Comparison of ENCODE assay signal across 21 mouse cellular contexts in the genomic region with DNA sequence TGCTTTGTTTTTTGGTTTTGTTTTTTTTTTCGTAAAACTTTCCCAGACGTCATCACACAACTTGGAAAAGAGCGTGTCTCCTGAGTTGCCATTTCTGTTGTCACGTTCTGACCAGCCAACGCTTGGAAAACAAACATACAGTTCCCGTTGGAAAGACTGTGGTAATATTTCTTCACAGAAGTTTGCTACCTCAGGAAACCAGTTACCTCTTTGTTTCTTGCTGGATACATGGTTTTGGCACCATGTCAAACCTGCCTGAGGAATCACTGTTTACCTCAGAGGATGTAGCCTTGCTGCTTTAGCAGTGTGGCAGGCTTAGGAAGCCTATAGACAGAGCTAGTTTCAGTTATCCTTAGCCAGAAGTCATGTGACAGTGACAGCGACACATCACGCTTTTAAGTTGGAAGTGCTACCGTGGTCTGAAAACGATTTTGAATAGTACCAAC. TPM values are rescaled to one million over a fixed set of nuclear protein-coding genes. Genes with fewer than 3 reads are reported as not detected.
DNase-seq lines count a peak whose midpoint lies in the region; ATAC-seq and TF ChIP-seq lines count a peak whose summit lies in the region.
"Had no signal": no experiment of that assay in that cellular context is flagged by ENCODE, and none has a peak within 500 bp of the region (broad histone marks: within the 10 kb centered on the region; RNA-seq: fewer than 3 reads in every experiment).

No protein-coding gene starts in this region.

- intact Hi-C loops in gastrocnemius, adult 2 months (cut with DNase I): no loop called here
- intact Hi-C loops in gastrocnemius, postnatal 36 days (cut with DNase I): no loop called here
- intact Hi-C loops in heart, postnatal 36 days (cut with DNase I): loop anchor here (5.0 kb wide), 1 partner anchor 46 kb away; no protein-coding TSS in a partner anchor

- DNase-seq in gastrocnemius, adult 2 months: no peak
- DNase-seq in gastrocnemius, postnatal 36 days: no peak
- no peak for DNase-seq in heart, postnatal 36 days
- peak; percentile 56 for DNase-seq in kidney, postnatal 14 days
- DNase-seq: adrenal gland, adult 2 months; cerebellum, postnatal 14 days; embryo, embryonic 11 days; gastrocnemius, postnatal 14 days; right cerebral cortex, adult 18-20 months; thymus, postnatal 36 days had no signal

- H3K4me2 ChIP-seq in heart, embryonic 16.5 days (ENCODE audit: low read depth, low read length): no peak overlapping the region
- no peak overlapping the region for H3K4me2 ChIP-seq in kidney, embryonic 14.5 days (replicated peaks; ENCODE audit: low read depth, low read length)
- no peak overlapping the region for H3K4me2 ChIP-seq in midbrain, embryonic 16.5 days (ENCODE audit: low read length)
- H3K4me2 ChIP-seq in midbrain, embryonic 15.5 days: no peak overlapping the region
- H3K4me2 ChIP-seq: embryonic facial prominence, embryonic 15.5 days; hindbrain, embryonic 12.5 days; limb, embryonic 15.5 days had no signal

- peaks cover 13% of the 10 kb centered on the region for H3K4me1 ChIP-seq in heart, embryonic 16.5 days (ENCODE audit: control insufficient read depth, insufficient read depth, low read length)
- peaks cover 9% of the 10 kb centered on the region; the same call in 1 of the 2 replicates for H3K4me1 ChIP-seq in kidney, embryonic 14.5 days (ENCODE audit: control insufficient read depth, insufficient read depth, low read length)
- no peaks in the 10 kb centered on the region for H3K4me1 ChIP-seq in midbrain, embryonic 16.5 days (ENCODE audit: control insufficient read depth, insufficient read depth, low read length)
- no peaks in the 10 kb centered on the region for H3K4me1 ChIP-seq in midbrain, embryonic 15.5 days
- H3K4me1 ChIP-seq: embryonic facial prominence, embryonic 15.5 days; hindbrain, embryonic 12.5 days; limb, embryonic 15.5 days had no signal

- H3K36me3 ChIP-seq in heart, embryonic 16.5 days (ENCODE audit: control insufficient read depth, insufficient read depth): no peaks in the 10 kb centered on the region
- no peaks in the 10 kb centered on the region for H3K36me3 ChIP-seq in kidney, embryonic 14.5 days (ENCODE audit: control insufficient read depth, insufficient read depth, low read length)
- H3K36me3 ChIP-seq in midbrain, embryonic 16.5 days (ENCODE audit: control insufficient read depth, insufficient read depth, low read length): 0 out of 2 replicates have a peak, but pooled peaks cover 2% of the 10 kb centered on the region
- no peaks in the 10 kb centered on the region for H3K36me3 ChIP-seq in midbrain, embryonic 15.5 days (replicated peaks)
- H3K36me3 ChIP-seq: embryonic facial prominence, embryonic 15.5 days; forebrain, embryonic 10.5 days; hindbrain, embryonic 12.5 days; limb, embryonic 15.5 days had no signal

- H3K9me3 ChIP-seq in heart, embryonic 16.5 days (replicated peaks; ENCODE audit: control insufficient read depth, low read length): no peaks in the 10 kb centered on the region
- H3K9me3 ChIP-seq in kidney, embryonic 14.5 days (ENCODE audit: control insufficient read depth, low read length): no peaks in the 10 kb centered on the region
- H3K9me3 ChIP-seq in midbrain, embryonic 16.5 days (replicated peaks; ENCODE audit: control insufficient read depth, low read length, poor library complexity, severe bottlenecking): no peaks in the 10 kb centered on the region
- no peaks in the 10 kb centered on the region for H3K9me3 ChIP-seq in midbrain, embryonic 15.5 days
- H3K9me3 ChIP-seq: embryonic facial prominence, embryonic 15.5 days; forebrain, embryonic 10.5 days; hindbrain, embryonic 12.5 days; limb, embryonic 15.5 days had no signal

- TF ChIP-seq CTCF in gastrocnemius, adult 2 months (IDR thresholded peaks at IDR 0.05): no peak

- H3K27me3 ChIP-seq in heart, embryonic 16.5 days (ENCODE audit: control insufficient read depth, insufficient read depth, low read length): no peaks in the 10 kb centered on the region
- H3K27me3 ChIP-seq in kidney, embryonic 14.5 days (ENCODE audit: control insufficient read depth, insufficient read depth, low read length): no peaks in the 10 kb centered on the region
- H3K27me3 ChIP-seq in midbrain, embryonic 16.5 days (ENCODE audit: control insufficient read depth, insufficient read depth, low read depth, low read length): no peaks in the 10 kb centered on the region
- no peaks in the 10 kb centered on the region for H3K27me3 ChIP-seq in midbrain, embryonic 15.5 days (replicated peaks)
- H3K27me3 ChIP-seq: embryonic facial prominence, embryonic 15.5 days; hindbrain, embryonic 12.5 days; limb, embryonic 15.5 days had no signal

- H3K4me3 ChIP-seq in gastrocnemius, adult 2 months: no peak overlapping the region; the same call in 1 of the 2 replicates
- no peak overlapping the region for H3K4me3 ChIP-seq in heart, embryonic 16.5 days (ENCODE audit: low read length)
- no peak overlapping the region for H3K4me3 ChIP-seq in kidney, embryonic 14.5 days (ENCODE audit: low read length)
- H3K4me3 ChIP-seq in midbrain, embryonic 16.5 days (ENCODE audit: low read depth, low read length): no peak overlapping the region
- no peak overlapping the region for H3K4me3 ChIP-seq in midbrain, embryonic 15.5 days
- H3K4me3 ChIP-seq: embryonic facial prominence, embryonic 15.5 days; forebrain, embryonic 10.5 days; hindbrain, embryonic 12.5 days; limb, embryonic 15.5 days had no signal

- no peak overlapping the region for H3K9ac ChIP-seq in heart, embryonic 16.5 days (ENCODE audit: low read length)
- no peak overlapping the region for H3K9ac ChIP-seq in kidney, embryonic 14.5 days (ENCODE audit: low read depth, low read length)
- H3K9ac ChIP-seq in midbrain, embryonic 16.5 days (ENCODE audit: low read depth, low read length): no peak overlapping the region
- H3K9ac ChIP-seq in midbrain, embryonic 15.5 days: no peak overlapping the region
- H3K9ac ChIP-seq: embryonic facial prominence, embryonic 15.5 days; hindbrain, embryonic 12.5 days; limb, embryonic 15.5 days had no signal

- peak overlapping the region; percentile 74 for H3K27ac ChIP-seq in gastrocnemius, adult 2 months
- H3K27ac ChIP-seq in heart, embryonic 16.5 days (ENCODE audit: low read length): peak overlapping the region; percentile 59
- H3K27ac ChIP-seq in kidney, embryonic 14.5 days (ENCODE audit: low read depth, low read length): no peak overlapping the region
- peak overlapping the region; percentile 36; the same call in 1 of the 2 replicates for H3K27ac ChIP-seq in midbrain, embryonic 16.5 days (ENCODE audit: low read length)
- no peak overlapping the region for H3K27ac ChIP-seq in midbrain, embryonic 15.5 days
- H3K27ac ChIP-seq: embryonic facial prominence, embryonic 15.5 days; forebrain, embryonic 10.5 days; hindbrain, embryonic 12.5 days; limb, embryonic 15.5 days had no signal

- no peak for ATAC-seq in heart, embryonic 16.5 days (replicated peaks; ENCODE audit: extremely low read depth, insufficient read depth, low FRiP score)
- no peak for ATAC-seq in kidney, embryonic 14.5 days (ENCODE audit: low FRiP score, low TSS enrichment)
- ATAC-seq in midbrain, embryonic 16.5 days: no peak
- no peak for ATAC-seq in midbrain, embryonic 15.5 days (replicated peaks)
- ATAC-seq: intestine, embryonic 16.5 days had no signal

- WGBS in heart, embryonic 16.5 days: 72% methylated on average over 10 of the region's 10 CpGs
- WGBS in kidney, embryonic 14.5 days: 76% methylated on average over 10 of the region's 10 CpGs
- 93% methylated on average over 10 of the region's 10 CpGs for WGBS in midbrain, embryonic 16.5 days
- WGBS in midbrain, embryonic 15.5 days: 91% methylated on average over 10 of the region's 10 CpGs

RNA-seq across cellular contexts. Expression of gene Ptprb, which starts 3.8 kb away (rescaled TPM):
- 10 to 100 TPM; 22.3 to 32.2 TPM for total RNA-seq in gastrocnemius, adult 2 months (2021)
- 10 to 100 TPM; 26.0 to 27.8 TPM for total RNA-seq in gastrocnemius, postnatal 36 days (2021)
- 5.4 and 8.2 TPM in 2 replicates for polyA plus RNA-seq in heart, embryonic 16.5 days (2015; fragmentation: Nextera tagmentation; extraction: Ambion mirVana)
- 10 to 100 TPM; 71.9 to 83.3 TPM for total RNA-seq in heart, postnatal 36 days (2021)
- 4.4 and 6.3 TPM in 2 replicates for polyA plus RNA-seq in kidney, embryonic 14.5 days (2014; fragmentation: Nextera tagmentation; extraction: Ambion mirVana)
- 3.4 and 3.5 TPM in 2 replicates for polyA plus RNA-seq in midbrain, embryonic 16.5 days (2015; fragmentation: Nextera tagmentation; extraction: Ambion mirVana)
- 3.6 and 3.9 TPM in 2 replicates for polyA plus RNA-seq in midbrain, embryonic 15.5 days (2015; fragmentation: Nextera tagmentation; extraction: Ambion mirVana)
- total RNA-seq: megakaryocyte, adult 5-6 weeks; MEL had no signal

Comparison
In these comparisons a context has a peak if more than half of its experiments do, and no peak if none do; other contexts are left out.
1. H3K27ac ChIP-seq: peak in gastrocnemius, adult 2 months (single experiment), heart, embryonic 16.5 days (single experiment) and midbrain, embryonic 16.5 days (single experiment); none in kidney, embryonic 14.5 days (single experiment) and midbrain, embryonic 15.5 days (single experiment).